Mouse (Mus musculus) lung, embryonic 15.5 days (tissue): ENCODE data around the gene Cytl1. TPM values are rescaled to one million over a fixed set of nuclear protein-coding genes. Genes with fewer than 3 reads are reported as not detected.
A peak's percentile ranks its signal among the peaks of the same experiment; 100 is the strongest.

ENCODE experiments used
- ATAC-seq: fragments of 200-750 bp; cut with Nextera tagmentation; 2 replicates; pipeline ENCODE4 v1.8.0; 2017; ENCODE audit warnings: moderate number of reproducible peaks, borderline replicate concordance; ENCODE audit not compliant: low FRiP score, low TSS enrichment; ENCODE audit errors: extremely low read depth
- H3K27ac ChIP-seq: fragments of 300-500 bp; sonication (generic); 2 replicates; pipeline ENCODE4 v1.5.1; 2015; ENCODE audit warnings: moderate library complexity, mild to moderate bottlenecking, inconsistent platforms
- H3K27me3 ChIP-seq: fragments of 300-500 bp; sonication (generic); 2 replicates; pipeline ENCODE4 v1.6.1; 2015; ENCODE audit warnings: inconsistent platforms
- H3K36me3 ChIP-seq: fragments of 300-500 bp; sonication (generic); 2 replicates; pipeline ENCODE4 v1.6.1; 2015; ENCODE audit warnings: inconsistent platforms
- H3K4me1 ChIP-seq: fragments of 300-500 bp; sonication (generic); 2 replicates; pipeline ENCODE4 v1.6.1; 2015; ENCODE audit warnings: inconsistent platforms
- H3K4me2 ChIP-seq: fragments of 300-500 bp; sonication (generic); 2 replicates; pipeline ENCODE4 v1.6.1; 2015; ENCODE audit warnings: inconsistent platforms, mild to moderate bottlenecking, moderate library complexity
- H3K4me3 ChIP-seq: fragments of 300-500 bp; sonication (generic); 2 replicates; pipeline ENCODE4 v1.5.1; 2015; ENCODE audit warnings: mild to moderate bottlenecking, inconsistent platforms
- H3K9ac ChIP-seq: fragments of 300-500 bp; sonication (generic); 2 replicates; pipeline ENCODE4 v1.6.1; 2015; ENCODE audit warnings: inconsistent platforms
- H3K9me3 ChIP-seq: fragments of 300-500 bp; sonication (generic); 2 replicates; pipeline ENCODE4 v1.6.1; 2016; ENCODE audit warnings: inconsistent platforms
- WGBS: fragments of 180-500 bp; shearing (Covaris S2); methylation state at CpG from one replicate; pipeline ENCODE4 v1.1.7; 2015; 5-methylcytosine and 5-hydroxymethylcytosine counted together
- polyA plus RNA-seq: library from polyadenylated mRNA; unstranded; fragments of >200 nt; fragmentation: Nextera tagmentation; extraction: Ambion mirVana; gene quantifications from 2 replicates; pipeline ENCODE4 v1.2.1, GENCODE M21; 2015

Cytl1 gene
- polyA plus RNA-seq, 1 experiment from 2014 or later = 32.2 TPM

- no peaks in the 10 kb centered on the region for H3K9me3 ChIP-seq
- no peaks in the 10 kb centered on the region for H3K36me3 ChIP-seq
- ATAC-seq = no peak
- H3K4me3 ChIP-seq = no peak overlapping the region
- no peaks in the 10 kb centered on the region for H3K27me3 ChIP-seq
- WGBS = 46% methylated on average over 4 of the region's 4 CpGs
- peaks cover 7% of the 10 kb centered on the region; the same call in 1 of the 2 replicates for H3K4me1 ChIP-seq
- H3K27ac ChIP-seq = no peak overlapping the region; the same call in 1 of the 2 replicates
- H3K9ac ChIP-seq = no peak overlapping the region
- no peak overlapping the region for H3K4me2 ChIP-seq
Measured at GRCm38 (mm10) chr5:37725220-37725886, 10.0 kb upstream of the Cytl1 start.

- Histone ChIP-seq H3K9ac (no peak overlapping the region), H3K27ac (no peak overlapping the region), H3K4me1 (no peaks in the 10 kb centered on the region), H3K27me3 (no peaks in the 10 kb centered on the region), H3K4me3 (no peak overlapping the region), H3K36me3 (no peaks in the 10 kb centered on the region), H3K9me3 (no peaks in the 10 kb centered on the region), H3K4me2 (no peak overlapping the region)
- no peak for ATAC-seq
- WGBS = 85% methylated on average over 2 of the region's 2 CpGs
Measured at GRCm38 (mm10) chr5:37730781-37731180, 4.5 kb upstream of the Cytl1 start.

GRCm38 (mm10) chr5:37736213-37736612 lies 894 bp downstream of the Cytl1 start:
- H3K27ac ChIP-seq = no peak overlapping the region
- no peak for ATAC-seq
- H3K9me3 ChIP-seq = no peaks in the 10 kb centered on the region
- H3K4me3 ChIP-seq = no peak overlapping the region
- 0 out of 2 replicates have a peak overlapping the region, but pooled peaks have one; percentile 18 for H3K4me2 ChIP-seq
- no peaks in the 10 kb centered on the region for H3K27me3 ChIP-seq
- 51% methylated on average over 7 of the region's 7 CpGs for WGBS
- no peaks in the 10 kb centered on the region for H3K4me1 ChIP-seq
- no peaks in the 10 kb centered on the region for H3K36me3 ChIP-seq
- H3K9ac ChIP-seq = no peak overlapping the region

GRCm38 (mm10) chr5:37743889-37744707 lies 8.8 kb downstream of the Cytl1 start:
- 57% methylated on average over 13 of the region's 13 CpGs for WGBS
- H3K4me3 ChIP-seq = no peak overlapping the region

GRCm38 (mm10) chr5:37752027-37752967 lies 17.0 kb downstream of the Cytl1 start:
- peak; percentile 24; the same call in 1 of the 2 replicates for ATAC-seq
- Histone ChIP-seq H3K9me3 (no peaks in the 10 kb centered on the region), H3K4me3 (no peak overlapping the region), H3K4me1 (no peaks in the 10 kb centered on the region), H3K27me3 (no peaks in the 10 kb centered on the region), H3K4me2 (no peak overlapping the region), H3K9ac (no peak overlapping the region), H3K27ac (no peak overlapping the region), H3K36me3 (no peaks in the 10 kb centered on the region)
- 62% methylated on average over 8 of the region's 8 CpGs for WGBS

More at GRCm38 (mm10) chr5:37743889-37744707, 8.8 kb downstream of the Cytl1 start:
- Histone ChIP-seq H3K36me3 (no peaks in the 10 kb centered on the region), H3K9me3 (no peaks in the 10 kb centered on the region), H3K27ac (peak overlapping the region; percentile 37; the same call in 1 of the 2 replicates), H3K9ac (no peak overlapping the region), H3K4me1 (no peaks in the 10 kb centered on the region), H3K27me3 (no peaks in the 10 kb centered on the region), H3K4me2 (no peak overlapping the region)
- peak; percentile 49; the same call in 1 of the 2 replicates for ATAC-seq

DNA sequence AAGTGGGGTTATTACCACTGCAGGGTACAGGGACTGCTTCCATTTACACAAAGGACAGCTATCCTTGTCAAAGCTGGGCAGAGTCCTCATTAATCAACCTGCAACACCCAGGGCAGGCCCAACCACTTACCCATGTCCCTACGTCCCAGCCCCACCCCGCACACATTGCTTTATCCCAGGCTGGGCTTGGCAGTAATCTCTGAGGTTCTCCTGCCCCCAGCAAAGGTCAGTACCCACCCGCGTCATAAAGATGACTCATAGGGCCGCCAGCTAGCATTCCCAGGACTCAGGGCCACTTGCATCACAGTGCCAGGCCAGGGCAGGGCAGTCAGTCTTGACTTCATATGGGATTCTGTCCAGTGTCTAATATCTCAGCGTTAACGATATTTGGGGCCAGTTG lies 18.0 kb downstream of the Cytl1 start:
- H3K27me3 ChIP-seq = no peaks in the 10 kb centered on the region
- H3K27ac ChIP-seq = no peak overlapping the region
- H3K36me3 ChIP-seq = no peaks in the 10 kb centered on the region
- no peak for ATAC-seq
- no peak overlapping the region for H3K9ac ChIP-seq
- no peak overlapping the region for H3K4me2 ChIP-seq
- H3K9me3 ChIP-seq = no peaks in the 10 kb centered on the region
- WGBS = 58% methylated on average over 7 of the region's 7 CpGs
- no peaks in the 10 kb centered on the region for H3K4me1 ChIP-seq
- H3K4me3 ChIP-seq = no peak overlapping the region

DNA sequence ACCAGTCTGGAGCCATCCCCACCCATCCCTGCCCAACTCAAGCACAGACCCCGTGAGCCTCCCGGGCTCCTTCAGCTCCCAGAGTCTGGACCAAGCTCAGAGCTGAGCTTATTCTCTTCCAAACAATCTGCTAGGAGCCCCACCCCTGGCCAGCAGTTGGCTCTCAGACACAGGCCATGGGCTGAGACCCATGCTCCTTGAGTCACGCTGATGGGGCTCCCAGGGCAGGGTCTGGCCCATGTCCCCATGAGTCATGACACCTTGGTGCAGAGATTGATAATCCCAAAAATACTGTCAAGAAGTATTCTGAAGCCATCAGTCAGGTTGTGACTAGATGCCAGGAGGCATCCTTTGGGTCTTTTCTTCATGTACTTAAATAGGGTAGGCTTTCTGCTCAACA lies 26.7 kb downstream of the Cytl1 start:
- no peak overlapping the region for H3K27ac ChIP-seq

GRCm38 (mm10) chr5:37765851-37766250 lies 30.5 kb downstream of the Cytl1 start:
- no peak overlapping the region for H3K27ac ChIP-seq
- H3K27me3 ChIP-seq = no peaks in the 10 kb centered on the region
- no peak overlapping the region for H3K4me3 ChIP-seq
- ATAC-seq = no peak
- no peak overlapping the region for H3K9ac ChIP-seq
- no peaks in the 10 kb centered on the region for H3K36me3 ChIP-seq
- H3K4me2 ChIP-seq = no peak overlapping the region
- WGBS = 73% methylated on average over 8 of the region's 8 CpGs
- no peaks in the 10 kb centered on the region for H3K9me3 ChIP-seq
- peaks cover 6% of the 10 kb centered on the region for H3K4me1 ChIP-seq

More for the DNA sequence above, 26.7 kb downstream of the Cytl1 start:
- Histone ChIP-seq H3K36me3 (no peaks in the 10 kb centered on the region), H3K4me3 (no peak overlapping the region), H3K4me2 (no peak overlapping the region), H3K9me3 (no peaks in the 10 kb centered on the region), H3K4me1 (no peaks in the 10 kb centered on the region), H3K9ac (no peak overlapping the region), H3K27me3 (no peaks in the 10 kb centered on the region)
- 82% methylated on average over 3 of the region's 3 CpGs for WGBS
- no peak for ATAC-seq

DNA sequence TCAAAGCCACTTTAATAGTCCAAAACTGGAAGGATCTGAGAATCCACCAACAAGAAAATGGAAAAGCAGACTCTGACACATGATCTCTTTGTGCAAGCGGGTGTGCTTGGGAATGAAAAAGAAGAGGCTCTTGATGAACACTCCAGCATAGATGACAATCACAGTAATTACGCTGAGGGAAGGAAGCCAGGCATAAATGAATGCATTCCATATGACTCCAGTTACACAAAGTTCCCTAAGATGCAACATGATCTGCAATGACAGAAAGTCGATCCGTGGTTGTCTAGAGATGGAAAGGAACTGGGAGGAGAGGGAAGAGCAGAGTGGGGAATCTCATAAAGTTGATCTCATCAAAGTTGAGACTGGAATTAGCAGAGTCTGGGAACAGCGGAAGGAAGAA lies 31.9 kb downstream of the Cytl1 start:
- Histone ChIP-seq H3K9me3 (no peaks in the 10 kb centered on the region), H3K4me1 (peaks cover 6% of the 10 kb centered on the region), H3K9ac (no peak overlapping the region), H3K27me3 (no peaks in the 10 kb centered on the region), H3K27ac (no peak overlapping the region), H3K4me3 (no peak overlapping the region), H3K4me2 (no peak overlapping the region), H3K36me3 (no peaks in the 10 kb centered on the region)
- no peak for ATAC-seq
- WGBS = 64% methylated on average over 5 of the region's 5 CpGs

DNA sequence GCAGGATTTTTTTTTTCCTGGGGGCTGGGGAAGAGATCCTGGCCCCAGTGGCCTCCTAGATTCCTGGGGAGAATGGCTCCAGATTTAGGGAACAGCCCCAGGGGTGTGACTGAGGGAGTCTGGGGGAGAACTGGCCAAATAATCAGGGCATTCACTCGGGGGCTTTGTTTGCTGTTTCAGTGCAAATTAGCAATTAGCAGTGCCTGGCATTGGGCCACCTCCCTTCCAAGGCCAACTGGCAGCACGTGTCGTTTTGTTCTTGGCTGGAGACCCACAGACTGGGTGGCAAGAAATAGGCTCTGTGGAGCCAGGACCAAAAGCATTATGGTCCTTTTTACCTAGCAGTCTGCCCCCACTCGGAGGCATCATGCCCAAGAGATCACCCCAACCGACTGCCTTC lies 33.7 kb downstream of the Cytl1 start:
- WGBS = 14% methylated on average over 5 of the region's 5 CpGs
- ATAC-seq = no peak
- Histone ChIP-seq H3K4me2 (no peak overlapping the region), H3K27ac (no peak overlapping the region), H3K4me1 (peaks cover 6% of the 10 kb centered on the region), H3K27me3 (no peaks in the 10 kb centered on the region), H3K36me3 (no peaks in the 10 kb centered on the region), H3K9ac (no peak overlapping the region), H3K4me3 (no peak overlapping the region), H3K9me3 (no peaks in the 10 kb centered on the region)

DNA sequence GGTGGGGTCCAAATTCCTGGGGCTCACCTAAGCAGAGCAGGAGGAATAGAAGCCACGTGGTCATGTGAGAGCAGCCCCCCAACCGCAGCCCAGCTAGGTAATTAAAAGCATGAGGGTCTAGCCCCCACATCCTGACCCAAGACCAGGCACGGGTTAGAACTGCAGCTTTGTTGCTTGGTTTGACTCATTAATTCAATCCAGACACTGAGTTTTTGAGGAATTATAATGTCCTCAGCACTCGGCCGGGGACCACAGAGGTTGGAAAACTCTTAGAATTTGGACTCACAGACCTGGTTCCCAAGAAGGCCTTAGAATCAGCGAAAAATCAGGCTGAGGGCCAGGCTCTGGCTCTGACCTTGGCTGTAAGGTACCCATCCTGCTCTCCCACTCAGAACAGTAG lies 35.6 kb downstream of the Cytl1 start:
- no peak for ATAC-seq
- 76% methylated on average over 6 of the region's 6 CpGs for WGBS
- Histone ChIP-seq H3K27ac (no peak overlapping the region), H3K4me3 (no peak overlapping the region), H3K27me3 (no peaks in the 10 kb centered on the region), H3K4me2 (no peak overlapping the region), H3K36me3 (no peaks in the 10 kb centered on the region), H3K9me3 (no peaks in the 10 kb centered on the region), H3K9ac (no peak overlapping the region), H3K4me1 (peaks cover 6% of the 10 kb centered on the region)
